Mouse (Mus musculus) liver, adult 2 months (tissue): ENCODE results near the gene Cplx3. TPM values are rescaled to one million over a fixed set of nuclear protein-coding genes. Genes with fewer than 3 reads are reported as not detected.

Experiments
- DNase-seq: peaks from one replicate; pipeline ENCODE4 v3.0.0-alpha.2; 2011; ENCODE audit warnings: low read depth, low spot score; ENCODE audit errors: extremely low read depth
- H3K27ac ChIP-seq: fragments of 200-500 bp; replicated peaks from 2 replicates; pipeline ENCODE4 v1.5.1; 2012; ENCODE audit warnings: low read depth, mild to moderate bottlenecking, control low read depth, inconsistent platforms, low read length; ENCODE audit not compliant: insufficient read depth
- H3K27me3 ChIP-seq: fragments of 200-500 bp; 2 replicates; pipeline ENCODE4 v1.6.1; 2012; ENCODE audit warnings: mild to moderate bottlenecking, moderate library complexity, low read length, inconsistent platforms; ENCODE audit not compliant: control insufficient read depth, insufficient read depth
- H3K36me3 ChIP-seq: fragments of 200-500 bp; 2 replicates; pipeline ENCODE4 v1.6.1; 2012; ENCODE audit warnings: low read length, inconsistent platforms; ENCODE audit not compliant: control insufficient read depth, insufficient read depth
- H3K4me1 ChIP-seq: fragments of 200-500 bp; 2 replicates; pipeline ENCODE4 v1.6.1; 2011; ENCODE audit warnings: low read length; ENCODE audit not compliant: control insufficient read depth, insufficient read depth
- H3K4me3 ChIP-seq: fragments of 200-500 bp; 2 replicates; pipeline ENCODE4 v1.5.1; 2011; ENCODE audit warnings: low read depth, mild to moderate bottlenecking, control low read depth, low read length, moderate library complexity; ENCODE audit not compliant: insufficient read depth
- H3K79me2 ChIP-seq: fragments of 200-500 bp; 2 replicates; pipeline ENCODE4 v1.6.1; 2012; ENCODE audit warnings: inconsistent platforms, mild to moderate bottlenecking, low read length, moderate library complexity; ENCODE audit not compliant: control insufficient read depth, insufficient read depth
- H3K9ac ChIP-seq: fragments of 200-500 bp; 2 replicates; pipeline ENCODE4 v1.6.1; 2012; ENCODE audit warnings: low read depth, mild to moderate bottlenecking, control low read depth, inconsistent platforms, low read length
- CTCF ChIP-seq: fragments of 200-500 bp; IDR thresholded peaks from 2 replicates; pipeline ENCODE4 v1.5.1; 2011; ENCODE audit warnings: low read depth, low read length, control low read depth
- POLR2A ChIP-seq: fragments of 200-500 bp; IDR thresholded peaks from 2 replicates; pipeline ENCODE4 v1.6.1; 2011; ENCODE audit warnings: low read length, control low read depth; ENCODE audit not compliant: insufficient read depth; ENCODE audit errors: extremely low read depth
- WGBS: fragments of 180-500 bp; shearing (Covaris S2); methylation state at CpG from one replicate; pipeline ENCODE4 v1.1.7; 2018; 5-methylcytosine and 5-hydroxymethylcytosine counted together
- polyA plus RNA-seq: library from polyadenylated mRNA; depleted of rRNA; stranded (reverse); fragments of >200 nt; gene quantifications from 2 replicates; pipeline ENCODE4 v1.2.3, GENCODE M21; 2012
- total RNA-seq: library from RNA; depleted of rRNA; stranded (reverse); fragments of >200 nt; gene quantifications from 2 replicates; pipeline ENCODE4 v1.2.3, GENCODE M21; 2014

Gene Cplx3
- total and polyA plus RNA-seq, 2 experiments: not detected

DNA sequence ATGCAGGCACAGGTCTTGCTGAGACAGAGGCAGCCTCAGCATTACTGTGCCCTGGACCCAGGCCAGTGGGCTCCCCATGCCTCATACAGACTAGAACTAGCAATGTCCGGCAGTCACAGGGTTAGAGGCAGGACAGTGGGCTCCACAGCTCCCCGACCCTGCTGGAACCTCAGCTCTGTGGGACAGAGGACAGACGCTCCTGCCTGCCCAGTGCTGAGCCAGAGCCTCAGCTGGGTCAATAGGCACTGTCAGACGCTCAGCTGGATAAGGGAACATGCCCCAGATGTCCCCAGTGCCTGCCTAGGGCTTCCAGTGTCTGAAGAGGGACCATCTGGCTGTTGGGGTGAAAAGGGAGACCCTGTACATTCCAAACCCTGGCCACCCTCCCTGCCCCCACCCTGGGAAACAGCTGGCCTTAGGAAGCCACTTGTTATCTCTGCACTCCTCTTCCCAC lies 8.1 kb downstream of the Cplx3 start:
- Histone ChIP-seq H3K36me3 (0 out of 2 replicates have a peak, but pooled peaks cover 2% of the 10 kb centered on the region), H3K9ac (no peak overlapping the region), H3K27ac (0 out of 2 replicates have a peak overlapping the region, but pooled peaks have one; percentile 22), H3K4me1 (peaks cover 4% of the 10 kb centered on the region; the same call in 1 of the 2 replicates), H3K79me2 (no peaks in the 10 kb centered on the region), H3K27me3 (no peaks in the 10 kb centered on the region), H3K4me3 (no peak overlapping the region)
- no peak for DNase-seq
- WGBS: 41% methylated on average over 4 of the region's 4 CpGs
- TF ChIP-seq POLR2A (no peak), CTCF (no peak)

DNA sequence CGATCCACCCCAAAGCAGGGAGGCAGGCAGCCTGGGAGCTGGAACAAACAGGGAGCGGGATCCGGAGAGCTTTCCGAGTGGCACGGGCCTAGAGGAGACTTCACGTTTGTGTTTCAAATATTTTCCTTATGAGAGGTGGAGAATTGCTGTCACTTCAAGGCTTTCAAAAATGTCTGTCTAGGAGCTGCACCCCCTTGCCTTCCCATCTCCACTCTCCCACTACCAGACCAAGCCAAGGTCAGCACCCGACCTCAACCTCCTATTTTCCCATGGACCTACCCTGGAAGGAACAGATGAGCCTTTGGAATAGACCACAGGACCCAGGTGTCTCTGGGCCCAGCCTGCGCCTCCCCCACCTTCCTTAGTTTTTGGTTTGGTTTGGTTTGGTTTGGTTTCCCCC lies 8.8 kb downstream of the Cplx3 start:
- 91% methylated on average over 8 of the region's 8 CpGs for WGBS
- Histone ChIP-seq H3K27ac (no peak overlapping the region), H3K4me1 (peaks cover 4% of the 10 kb centered on the region; the same call in 1 of the 2 replicates), H3K27me3 (no peaks in the 10 kb centered on the region), H3K9ac (no peak overlapping the region), H3K79me2 (no peaks in the 10 kb centered on the region), H3K4me3 (no peak overlapping the region), H3K36me3 (0 out of 2 replicates have a peak, but pooled peaks cover 2% of the 10 kb centered on the region)
- no peak for DNase-seq
- TF ChIP-seq POLR2A (no peak), CTCF (no peak)

DNA sequence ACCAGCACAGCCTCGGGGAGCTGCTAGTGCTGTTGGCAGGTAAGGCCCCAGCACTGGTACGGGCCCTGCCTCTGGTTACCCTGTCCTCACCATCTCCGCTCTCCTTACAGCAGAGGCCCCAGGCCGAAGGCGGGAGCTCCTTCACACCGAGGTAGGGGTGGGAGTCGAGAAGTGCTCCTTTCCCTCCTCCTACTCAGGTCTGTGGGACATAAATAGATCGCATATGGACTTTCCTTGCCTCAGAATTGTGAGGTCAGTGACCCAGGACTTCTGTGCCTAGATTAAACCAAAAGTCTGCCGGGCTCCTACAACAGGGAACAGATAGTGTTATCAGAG lies 11.9 kb downstream of the Cplx3 start:
- no peak for DNase-seq
- 63% methylated on average over 9 of the region's 9 CpGs for WGBS
- H3K79me2 ChIP-seq: no peaks in the 10 kb centered on the region
- no peak overlapping the region for H3K27ac ChIP-seq
- no peak overlapping the region for H3K4me3 ChIP-seq
- H3K27me3 ChIP-seq: no peaks in the 10 kb centered on the region
- H3K36me3 ChIP-seq: 0 out of 2 replicates have a peak, but pooled peaks cover 2% of the 10 kb centered on the region
- H3K4me1 ChIP-seq: peaks cover 4% of the 10 kb centered on the region; the same call in 1 of the 2 replicates
- no peak overlapping the region for H3K9ac ChIP-seq
- TF ChIP-seq POLR2A (no peak), CTCF (no peak)

DNA sequence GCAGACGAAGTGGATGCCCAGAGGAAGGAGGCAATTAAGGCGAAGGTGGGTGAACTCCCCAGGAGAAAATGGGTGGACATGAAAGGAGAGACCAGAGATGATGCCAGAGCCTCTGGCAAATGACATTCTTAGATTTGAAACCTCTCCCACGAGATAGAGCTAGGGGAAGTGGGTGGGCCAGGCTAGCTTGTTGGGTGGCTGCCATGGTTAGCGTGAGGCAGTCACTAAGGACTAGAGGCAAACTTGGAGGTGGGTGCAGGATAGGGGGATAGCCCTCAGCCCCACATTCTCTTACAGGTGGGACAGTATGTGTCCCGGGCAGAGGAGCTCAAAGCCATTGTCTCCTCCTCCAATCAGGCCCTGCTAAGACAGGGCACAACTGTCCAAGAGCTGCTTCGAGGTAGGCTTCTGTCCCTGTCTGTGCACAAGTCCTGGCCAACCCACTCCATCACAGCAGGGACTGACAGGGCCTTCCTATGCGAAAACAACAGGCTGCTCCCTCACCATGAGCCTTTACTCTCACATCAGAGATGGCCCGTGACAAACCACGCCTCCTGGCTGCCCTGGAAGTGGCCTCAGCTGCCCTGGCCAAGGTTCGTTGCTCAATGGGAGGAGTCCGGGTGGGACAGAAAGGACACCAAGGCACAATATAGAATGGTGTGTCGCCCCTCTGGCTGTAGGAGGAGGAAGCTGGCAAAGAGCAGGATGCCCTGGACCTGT lies 12.5 kb downstream of the Cplx3 start:
- WGBS: 50% methylated on average over 12 of the region's 12 CpGs
- DNase-seq: peak; percentile 54
- TF ChIP-seq POLR2A (no peak), CTCF (no peak)
- peaks cover 8% of the 10 kb centered on the region for H3K4me1 ChIP-seq
- no peak overlapping the region for H3K4me3 ChIP-seq
- no peak overlapping the region for H3K9ac ChIP-seq
- H3K36me3 ChIP-seq: 0 out of 2 replicates have a peak, but pooled peaks cover 2% of the 10 kb centered on the region
- H3K27ac ChIP-seq: no peak overlapping the region
- H3K27me3 ChIP-seq: no peaks in the 10 kb centered on the region
- H3K79me2 ChIP-seq: no peaks in the 10 kb centered on the region

DNA sequence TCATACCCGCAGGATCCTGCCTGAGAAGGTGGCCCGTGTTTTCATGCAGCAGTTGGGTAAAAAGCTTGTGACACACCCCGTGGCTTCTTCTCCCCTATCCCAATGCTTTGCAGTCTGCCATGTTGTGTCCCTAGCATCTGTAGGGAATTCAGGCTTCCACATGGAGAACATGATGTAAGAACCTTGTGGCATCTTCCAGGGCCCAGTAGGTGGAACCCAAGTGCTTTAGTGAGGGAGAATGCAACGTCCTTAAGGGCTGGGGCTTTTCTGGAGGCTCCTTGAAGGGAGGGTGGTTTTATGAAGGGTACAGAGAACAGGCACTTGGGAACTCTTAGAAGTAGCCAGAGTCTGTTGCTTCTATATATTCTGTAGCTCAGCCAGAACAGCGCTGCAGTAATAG lies 15.4 kb downstream of the Cplx3 start:
- no peaks in the 10 kb centered on the region for H3K79me2 ChIP-seq
- TF ChIP-seq CTCF (no peak), POLR2A (no peak)

More for the DNA sequence above, 15.4 kb downstream of the Cplx3 start:
- no peak for DNase-seq
- 75% methylated on average over 5 of the region's 5 CpGs for WGBS
- Histone ChIP-seq H3K36me3 (0 out of 2 replicates have a peak, but pooled peaks cover 2% of the 10 kb centered on the region), H3K9ac (no peak overlapping the region), H3K4me3 (no peak overlapping the region), H3K4me1 (peaks cover 8% of the 10 kb centered on the region), H3K27me3 (no peaks in the 10 kb centered on the region), H3K27ac (no peak overlapping the region)
